Mouse (Mus musculus) layer of hippocampus, adult 9-11 months (tissue): ENCODE measurements around the gene Celf1.
A peak's percentile ranks its signal among the peaks of the same experiment; 100 is the strongest.
"Not testable (repeated sequence)": the region's sequence is repeated elsewhere in the genome, so short reads cannot be mapped to it uniquely, and the experiment has no call there.

ENCODE experiments used
- DNase-seq: peaks from one replicate; pipeline ENCODE4 v3.0.0; 2022

Celf1 gene

DNA sequence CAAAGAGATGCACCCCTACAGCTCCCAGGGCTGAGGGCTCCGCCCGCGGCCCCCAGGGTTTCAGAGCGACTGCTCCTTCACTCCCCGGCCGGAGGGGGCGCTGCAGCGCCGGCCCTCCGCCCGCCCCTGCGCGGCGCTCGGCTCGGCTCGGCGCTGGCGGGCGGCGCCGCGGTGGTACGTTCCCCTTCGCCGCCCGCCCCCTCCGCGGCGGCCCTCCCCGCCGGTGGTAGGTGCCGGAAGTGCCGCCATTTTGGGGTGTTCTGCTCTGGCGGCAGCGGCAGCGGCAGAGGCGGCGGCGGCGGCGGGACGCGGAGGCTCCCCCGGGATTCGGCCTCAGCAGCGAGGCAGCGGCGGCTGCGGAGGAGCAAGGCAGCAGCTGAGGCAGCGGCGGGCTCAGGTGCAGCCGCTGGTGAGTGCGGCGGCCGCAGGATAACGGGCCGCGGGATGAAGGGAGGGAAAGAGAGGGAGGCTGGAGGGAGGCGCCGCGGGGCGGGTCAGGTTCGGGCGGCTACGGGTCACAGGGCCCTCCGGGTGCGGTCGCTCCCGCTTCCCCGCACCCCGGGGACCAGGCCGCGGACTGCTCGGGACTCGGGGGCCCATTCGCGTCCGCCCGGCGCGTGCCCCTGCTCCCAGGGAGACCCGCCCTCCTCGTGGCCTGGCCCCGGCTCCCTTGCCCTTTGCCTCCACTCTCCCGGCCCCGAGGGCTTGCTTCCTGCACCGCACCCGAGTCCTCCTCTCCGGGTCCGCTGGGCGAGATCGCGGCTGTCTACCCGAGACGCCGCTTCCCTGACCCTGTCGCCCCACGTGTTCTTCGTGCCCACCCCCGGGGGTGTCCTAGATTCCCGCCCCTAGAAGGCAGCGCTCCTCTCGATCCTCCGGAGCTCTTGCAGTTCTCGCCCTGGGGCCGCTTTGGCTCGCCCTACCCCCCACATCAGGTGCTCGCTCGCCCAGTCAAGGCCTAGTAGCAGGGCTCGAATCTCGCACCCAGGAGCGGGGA is at the start of gene Celf1:
Gene Celf1 (plus strand): TSS at position 150 of the 997 bp plus-strand sequence.
- DNase-seq, result peak; percentile 86

- no peak for DNase-seq
Measured at GRCm38 (mm10) chr2:90893673-90894298, 46.4 kb upstream of the Celf1 start.

- not testable (repeated sequence) for DNase-seq
Measured at GRCm38 (mm10) chr2:90894299-90894677, 45.9 kb upstream of the Celf1 start.

- no peak for DNase-seq
Measured at GRCm38 (mm10) chr2:90903398-90903797, 36.8 kb upstream of the Celf1 start.

GRCm38 (mm10) chr2:90904076-90904855 is 35.9 kb upstream of the Celf1 start, which contains the start of the genes Kbtbd4 and Ndufs3:
Gene Kbtbd4, plus strand, starts transcription at chr2:90904740.
Gene Ndufs3, minus strand, starts transcription at chr2:90904827.
- DNase-seq, result peak; percentile 78

GRCm38 (mm10) chr2:90904856-90905224 is 35.3 kb upstream of the Celf1 start:
- DNase-seq, result no peak

- no peak for DNase-seq
Measured at GRCm38 (mm10) chr2:90906721-90907120, 33.5 kb upstream of the Celf1 start.

GRCm38 (mm10) chr2:90910861-90911260 is 29.3 kb upstream of the Celf1 start:
- DNase-seq, result no peak

- no peak for DNase-seq
Measured at GRCm38 (mm10) chr2:90911668-90912067, 28.5 kb upstream of the Celf1 start.

DNA sequence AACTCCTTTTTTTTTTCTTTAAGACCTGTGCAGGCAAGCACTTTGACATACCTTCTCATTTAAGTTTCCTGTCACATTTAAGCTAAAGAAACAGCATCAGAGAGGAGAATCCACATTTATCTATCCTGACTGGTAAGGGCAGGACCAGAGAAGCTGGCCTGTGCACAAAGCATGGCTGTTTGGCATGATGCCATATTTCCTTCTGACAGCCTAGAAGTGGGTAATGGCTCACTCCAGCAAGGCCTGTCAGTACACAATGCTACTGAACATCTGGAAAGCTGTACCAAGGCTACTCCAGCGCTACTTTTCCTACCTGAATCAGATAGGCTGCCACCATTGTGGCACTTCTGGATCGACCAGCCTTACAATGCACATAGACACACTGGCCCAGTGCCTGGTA is 26.5 kb upstream of the Celf1 start:
- no peak for DNase-seq

DNA sequence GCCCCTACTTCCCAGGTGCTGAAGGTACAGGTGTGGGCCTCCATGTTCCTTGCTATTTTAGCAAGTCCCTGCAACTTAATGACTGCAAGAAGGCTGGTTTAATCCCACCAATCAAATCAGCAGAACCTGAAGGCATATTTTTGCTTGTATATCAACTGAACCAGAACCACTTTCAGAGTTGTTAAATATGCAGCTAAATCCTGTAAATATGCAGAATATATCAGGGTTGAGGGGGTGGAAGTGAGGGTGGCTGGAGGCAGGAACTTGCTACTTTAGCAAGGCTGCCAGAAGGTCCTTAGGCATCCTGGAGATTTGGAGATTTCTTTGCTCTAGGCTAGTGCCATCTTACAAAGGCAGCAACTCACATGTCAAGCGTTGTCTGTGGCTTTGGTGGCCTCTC is 24.7 kb upstream of the Celf1 start:
- DNase-seq, result no peak

- DNase-seq, result no peak
Measured at GRCm38 (mm10) chr2:90916560-90917232, 23.5 kb upstream of the Celf1 start.

- DNase-seq, result peak; percentile 28
Measured at GRCm38 (mm10) chr2:90917233-90917998, 22.8 kb upstream of the Celf1 start.

DNA sequence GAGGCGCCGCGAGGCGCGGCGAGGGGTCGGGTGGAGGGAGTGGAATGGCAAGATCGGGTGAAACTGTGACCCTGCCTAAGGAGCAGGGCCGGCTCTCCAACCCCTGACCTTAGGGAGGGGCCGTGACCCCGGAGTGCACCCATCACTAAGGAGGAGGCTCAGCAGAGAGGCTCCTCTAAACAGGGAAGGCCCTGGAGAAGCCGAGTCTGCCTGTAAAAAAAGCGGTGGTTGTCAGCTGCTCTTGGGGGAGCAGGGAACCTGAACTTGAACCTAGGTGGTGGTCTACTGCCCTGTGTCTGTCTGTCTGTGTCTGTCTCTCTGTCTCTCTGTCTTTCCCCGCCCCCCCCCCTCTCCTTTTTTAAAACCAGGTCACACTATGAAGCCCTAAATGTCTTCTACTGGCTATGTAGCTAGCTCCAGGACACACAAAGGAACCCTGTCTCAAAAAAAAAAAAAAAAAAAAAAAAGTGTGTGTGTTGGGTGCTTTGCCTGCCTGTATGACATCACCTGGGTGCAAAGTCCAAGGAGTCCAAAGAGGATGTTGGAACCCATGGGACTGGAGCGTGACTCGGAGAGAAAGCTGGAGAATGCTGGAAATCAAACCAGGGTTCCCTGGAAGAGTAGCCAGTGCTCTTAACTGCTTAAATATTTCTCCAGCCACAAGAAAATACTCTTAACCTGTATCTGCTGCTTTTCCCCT is 22.0 kb upstream of the Celf1 start:
- no peak for DNase-seq

GRCm38 (mm10) chr2:90921178-90921577 is 19.0 kb upstream of the Celf1 start:
- no peak for DNase-seq

DNA sequence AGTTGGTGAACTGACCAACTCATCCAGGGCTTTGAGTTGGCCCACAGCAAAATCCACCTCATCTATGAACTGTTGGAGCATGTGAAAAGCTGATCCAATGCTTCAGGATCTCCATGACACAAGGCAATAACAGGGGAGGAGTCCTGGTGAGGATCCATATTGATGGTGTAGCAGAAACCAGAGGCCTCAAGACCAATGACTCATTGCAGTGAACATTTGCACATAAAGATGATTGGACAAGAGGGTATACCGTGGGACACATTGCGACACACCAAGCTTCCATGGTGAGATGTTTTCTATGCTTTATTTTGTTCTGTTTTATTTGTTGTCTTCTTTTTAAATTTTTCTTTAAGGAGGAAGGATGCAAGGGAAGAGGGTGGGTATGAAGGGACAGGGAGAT is 17.5 kb upstream of the Celf1 start:
- no peak for DNase-seq

GRCm38 (mm10) chr2:90928566-90928965 is 11.6 kb upstream of the Celf1 start:
- no peak for DNase-seq

DNA sequence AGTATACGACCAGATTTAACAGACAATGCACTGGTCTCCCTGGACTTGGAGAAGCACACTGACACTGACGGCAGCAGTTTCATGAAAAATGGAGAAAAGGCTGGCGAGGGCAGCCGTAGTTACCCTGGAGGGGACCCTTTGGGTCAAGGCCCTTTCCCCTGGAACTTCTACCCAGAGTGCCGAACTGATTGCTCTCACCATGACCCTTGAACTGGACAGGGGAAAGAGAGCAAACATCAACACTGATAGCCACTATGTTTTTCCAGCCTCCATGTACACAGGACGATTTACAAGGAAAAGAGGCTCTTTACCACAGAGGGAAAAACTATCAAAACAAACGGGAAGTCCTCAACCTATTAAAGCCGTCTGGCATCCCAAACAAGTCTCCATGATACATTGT is 8.4 kb upstream of the Celf1 start:
- no peak for DNase-seq

GRCm38 (mm10) chr2:90932273-90932672 is 7.9 kb upstream of the Celf1 start:
- DNase-seq, result no peak

GRCm38 (mm10) chr2:90938362-90938761 is 1.8 kb upstream of the Celf1 start:
- DNase-seq, result no peak

DNA sequence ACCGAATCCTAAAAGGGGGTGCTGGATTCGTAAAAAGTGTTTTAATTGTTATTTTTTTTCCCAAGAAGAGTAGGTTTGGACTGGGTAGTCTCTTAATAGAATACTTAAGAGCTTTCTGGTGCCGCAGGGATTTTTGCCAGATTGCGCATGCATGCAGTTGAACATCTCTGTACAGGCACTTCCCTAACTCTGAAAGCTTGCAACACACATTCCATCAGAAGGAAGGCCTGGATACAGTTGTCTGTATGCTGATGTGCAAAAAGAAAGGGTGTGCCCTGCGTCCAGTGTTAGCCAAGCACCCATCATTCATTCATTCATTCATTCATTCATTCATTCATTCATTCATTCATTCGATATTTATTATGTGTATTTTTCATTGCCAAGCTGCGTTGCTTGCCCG is 432 bp upstream of the Celf1 start:
- DNase-seq, result no peak
